Mouse (Mus musculus) intestine, embryonic 14.5 days (tissue): ENCODE data around the gene Lexm. TPM values are rescaled to one million over a fixed set of nuclear protein-coding genes. Genes with fewer than 3 reads are reported as not detected.
A peak's percentile ranks its signal among the peaks of the same experiment; 100 is the strongest.

Experiments
- ATAC-seq: fragments of 200-750 bp; cut with Nextera tagmentation; replicated peaks from 2 replicates; pipeline ENCODE4 v1.8.0; 2017; ENCODE audit warnings: low read depth, moderate number of reproducible peaks, moderate TSS enrichment, moderate library complexity; ENCODE audit not compliant: low FRiP score, low TSS enrichment
- DNase-seq: peaks from one replicate; pipeline ENCODE4 v3.0.0-alpha.2; 2018; ENCODE audit warnings: low spot score
- H3K27ac ChIP-seq: fragments of 300-500 bp; sonication (generic); 2 replicates; pipeline ENCODE4 v1.5.1; 2014; ENCODE audit warnings: low read depth, mild to moderate bottlenecking, control low read depth
- H3K27me3 ChIP-seq: fragments of 300-500 bp; sonication (generic); replicated peaks from 2 replicates; pipeline ENCODE4 v1.6.1; 2014; ENCODE audit warnings: low read length, control low read depth; ENCODE audit not compliant: control insufficient read depth, insufficient read depth
- H3K36me3 ChIP-seq: fragments of 300-500 bp; sonication (generic); 2 replicates; pipeline ENCODE4 v1.6.1; 2014; ENCODE audit warnings: low read length, control low read depth; ENCODE audit not compliant: control insufficient read depth, insufficient read depth
- H3K4me1 ChIP-seq: fragments of 300-500 bp; sonication (generic); replicated peaks from 2 replicates; pipeline ENCODE4 v1.6.1; 2014; ENCODE audit warnings: low read length, control low read depth, mixed read lengths; ENCODE audit not compliant: control insufficient read depth, insufficient read depth
- H3K4me2 ChIP-seq: fragments of 300-500 bp; sonication (generic); 2 replicates; pipeline ENCODE4 v1.6.1; 2014; ENCODE audit warnings: low read length
- H3K4me3 ChIP-seq: fragments of 300-500 bp; sonication (generic); 2 replicates; pipeline ENCODE4 v1.5.1; 2014; ENCODE audit warnings: low read depth, low read length, control low read depth, mixed read lengths
- H3K9ac ChIP-seq: fragments of 300-500 bp; sonication (generic); 2 replicates; pipeline ENCODE4 v1.6.1; 2014; ENCODE audit warnings: mild to moderate bottlenecking, low read length
- H3K9me3 ChIP-seq: fragments of 300-500 bp; sonication (generic); 2 replicates; pipeline ENCODE4 v1.6.1; 2016; ENCODE audit warnings: low read length, control low read depth; ENCODE audit not compliant: control insufficient read depth
- WGBS: fragments of 180-500 bp; shearing (Covaris S2); extraction: QIAGEN DNeasy Blood & Tissue Kit; methylation state at CpG from one replicate; pipeline ENCODE4 v1.1.7; 2014; 5-methylcytosine and 5-hydroxymethylcytosine counted together
- polyA plus RNA-seq: library from polyadenylated mRNA; unstranded; fragments of >200 nt; fragmentation: Nextera tagmentation; extraction: Ambion mirVana; gene quantifications from 2 replicates; pipeline ENCODE4 v1.2.1, GENCODE M21; 2014

Gene Lexm
- polyA plus RNA-seq, 1 experiment from 2014 or later, result 0.39 TPM

GRCm38 (mm10) chr4:106584665-106585064, 32.4 kb downstream of the Lexm start:
- Histone ChIP-seq H3K9ac (no peak overlapping the region), H3K36me3 (peaks cover 88% of the 10 kb centered on the region), H3K27ac (no peak overlapping the region), H3K9me3 (no peaks in the 10 kb centered on the region), H3K27me3 (no peaks in the 10 kb centered on the region), H3K4me1 (no peaks in the 10 kb centered on the region), H3K4me3 (no peak overlapping the region), H3K4me2 (no peak overlapping the region)
- ATAC-seq (no peak), DNase-seq (no peak)
- 86% methylated on average over 4 of the region's 4 CpGs for WGBS

- Histone ChIP-seq H3K4me2 (no peak overlapping the region), H3K36me3 (peaks cover 92% of the 10 kb centered on the region), H3K27me3 (no peaks in the 10 kb centered on the region), H3K9ac (no peak overlapping the region), H3K9me3 (no peaks in the 10 kb centered on the region), H3K27ac (no peak overlapping the region), H3K4me1 (no peaks in the 10 kb centered on the region), H3K4me3 (no peak overlapping the region)
- 73% methylated on average over 12 of the region's 12 CpGs for WGBS
- DNase-seq (no peak), ATAC-seq (peak; percentile 70)
These were observed 34.5 kb downstream of the Lexm start for GRCm38 (mm10) chr4:106582428-106583153.

DNA sequence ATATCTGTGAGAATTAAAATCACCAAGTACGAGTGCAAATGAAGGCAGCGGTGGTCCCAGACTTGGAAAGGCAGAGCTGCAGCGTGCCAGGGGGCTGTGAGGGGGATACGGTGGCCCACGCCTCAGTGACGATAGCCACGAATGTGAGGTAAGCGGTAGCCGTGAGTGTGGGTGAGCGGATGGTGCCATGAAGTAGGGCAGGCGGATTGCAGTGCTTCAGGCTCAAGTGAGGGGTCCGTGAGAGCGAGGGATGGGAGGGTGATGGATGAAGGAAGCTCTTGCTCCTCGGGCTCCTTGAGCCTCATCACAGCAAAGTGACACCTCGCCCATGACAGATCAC, 35.2 kb downstream of the Lexm start:
- no peak for DNase-seq
- H3K4me3 ChIP-seq, result no peak overlapping the region
- no peaks in the 10 kb centered on the region for H3K4me1 ChIP-seq
- H3K27ac ChIP-seq, result no peak overlapping the region
- no peaks in the 10 kb centered on the region for H3K27me3 ChIP-seq
- peaks cover 94% of the 10 kb centered on the region for H3K36me3 ChIP-seq
- no peaks in the 10 kb centered on the region for H3K9me3 ChIP-seq
- H3K9ac ChIP-seq, result no peak overlapping the region
- 88% methylated on average over 15 of the region's 15 CpGs for WGBS
- no peak for ATAC-seq
- H3K4me2 ChIP-seq, result no peak overlapping the region

- peaks cover 94% of the 10 kb centered on the region for H3K36me3 ChIP-seq
- DNase-seq (no peak), ATAC-seq (no peak)
- H3K27ac ChIP-seq, result no peak overlapping the region
- no peaks in the 10 kb centered on the region for H3K27me3 ChIP-seq
- no peak overlapping the region for H3K9ac ChIP-seq
- H3K4me1 ChIP-seq, result no peaks in the 10 kb centered on the region
- no peak overlapping the region for H3K4me3 ChIP-seq
- WGBS, result 83% methylated on average over 14 of the region's 14 CpGs
- no peak overlapping the region for H3K4me2 ChIP-seq
- no peaks in the 10 kb centered on the region for H3K9me3 ChIP-seq
These were observed 35.7 kb downstream of the Lexm start for GRCm38 (mm10) chr4:106581176-106581864.

DNA sequence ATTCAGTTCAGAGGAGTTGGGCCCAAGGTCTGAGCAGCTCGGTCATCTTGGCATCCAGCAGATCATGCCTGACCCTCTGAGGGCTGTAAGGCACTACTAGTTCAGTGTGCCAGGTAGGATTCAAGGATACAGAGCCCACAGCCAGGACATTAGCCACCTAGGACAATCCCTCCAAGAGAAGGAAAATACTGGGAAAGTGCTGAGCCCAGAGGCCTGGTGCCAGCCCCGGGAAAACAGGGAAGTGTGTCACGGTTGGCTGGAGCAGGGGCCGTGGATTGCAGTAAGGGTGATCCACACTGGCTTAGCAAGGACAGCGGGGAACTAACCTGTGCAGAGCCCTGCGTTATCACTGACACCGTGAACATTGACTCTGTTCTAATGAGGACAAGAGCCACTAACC, 39.5 kb downstream of the Lexm start:
- H3K4me1 ChIP-seq, result no peaks in the 10 kb centered on the region
- no peaks in the 10 kb centered on the region for H3K27me3 ChIP-seq
- no peak overlapping the region for H3K4me3 ChIP-seq
- WGBS, result 92% methylated on average over 7 of the region's 7 CpGs
- H3K9ac ChIP-seq, result no peak overlapping the region
- peaks cover 96% of the 10 kb centered on the region for H3K36me3 ChIP-seq
- H3K27ac ChIP-seq, result no peak overlapping the region
- ATAC-seq (no peak), DNase-seq (no peak)
- H3K4me2 ChIP-seq, result no peak overlapping the region
- H3K9me3 ChIP-seq, result no peaks in the 10 kb centered on the region

GRCm38 (mm10) chr4:106575022-106575421, 42.0 kb downstream of the Lexm start:
- no peaks in the 10 kb centered on the region for H3K27me3 ChIP-seq
- no peak for ATAC-seq
- no peak overlapping the region for H3K9ac ChIP-seq
- no peak overlapping the region for H3K27ac ChIP-seq
- H3K36me3 ChIP-seq, result peaks cover 96% of the 10 kb centered on the region
- no peaks in the 10 kb centered on the region for H3K4me1 ChIP-seq
- H3K9me3 ChIP-seq, result no peaks in the 10 kb centered on the region
- WGBS, result 86% methylated on average over 8 of the region's 8 CpGs
- DNase-seq, result no peak
- H3K4me2 ChIP-seq, result no peak overlapping the region
- H3K4me3 ChIP-seq, result no peak overlapping the region

DNA sequence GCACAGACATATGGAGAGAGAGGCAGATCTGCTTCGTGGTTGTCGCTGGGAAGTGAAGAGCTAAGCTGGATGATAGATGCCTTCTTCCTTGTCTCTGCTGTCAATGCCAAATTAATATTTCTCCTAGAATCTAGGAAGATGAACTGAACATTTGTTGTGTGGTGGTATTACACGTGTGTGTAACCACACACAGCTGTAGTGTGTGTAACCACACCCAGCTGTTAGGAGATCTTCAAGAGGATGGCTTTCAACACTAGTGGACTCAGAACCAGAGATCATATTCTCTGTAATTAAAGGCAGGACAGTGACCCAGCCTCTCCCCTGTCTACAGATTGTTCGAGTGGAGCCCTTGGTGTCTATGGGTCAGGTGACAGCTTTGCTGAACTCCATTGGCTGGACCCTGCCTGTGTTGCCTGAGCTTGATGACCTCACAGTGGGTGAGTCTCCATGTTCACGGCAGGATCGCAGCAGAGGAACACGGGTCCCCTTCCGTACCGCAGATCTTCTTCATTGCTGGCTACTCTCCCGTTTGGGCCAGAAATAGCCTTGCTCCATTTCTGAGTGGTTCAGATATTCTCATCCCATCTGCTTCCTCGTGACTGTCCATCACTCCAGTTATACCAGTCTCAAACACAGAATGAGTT, 45.8 kb downstream of the Lexm start:
- 83% methylated on average over 11 of the region's 11 CpGs for WGBS
- Histone ChIP-seq H3K9me3 (no peaks in the 10 kb centered on the region), H3K4me2 (no peak overlapping the region), H3K27ac (no peak overlapping the region), H3K4me3 (no peak overlapping the region), H3K9ac (no peak overlapping the region), H3K4me1 (no peaks in the 10 kb centered on the region), H3K36me3 (peaks cover 89% of the 10 kb centered on the region), H3K27me3 (no peaks in the 10 kb centered on the region)
- ATAC-seq (no peak), DNase-seq (no peak)

DNA sequence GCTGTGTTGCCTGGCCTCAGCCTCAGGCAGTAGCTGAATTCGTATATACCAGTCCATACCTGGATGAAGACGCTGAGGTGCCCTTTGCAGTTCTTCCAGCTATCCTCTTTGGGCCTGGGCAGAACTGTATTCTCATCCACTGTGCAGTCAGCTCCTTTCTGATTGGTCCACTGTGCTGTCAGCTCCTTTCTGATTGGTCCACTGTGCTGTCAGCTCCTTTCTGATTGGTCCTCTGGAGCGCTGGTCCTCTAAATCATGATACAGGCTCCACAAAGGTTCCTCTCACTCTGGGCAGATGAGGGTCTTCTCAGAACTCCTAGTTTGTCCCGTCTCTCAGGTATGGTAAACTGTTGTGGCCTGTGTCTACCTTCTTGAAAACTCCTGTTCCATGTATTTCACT, 47.4 kb downstream of the Lexm start:
- Histone ChIP-seq H3K27me3 (no peaks in the 10 kb centered on the region), H3K36me3 (peaks cover 89% of the 10 kb centered on the region), H3K4me3 (no peak overlapping the region), H3K4me1 (no peaks in the 10 kb centered on the region), H3K9me3 (no peaks in the 10 kb centered on the region), H3K9ac (no peak overlapping the region), H3K4me2 (no peak overlapping the region), H3K27ac (no peak overlapping the region)
- ATAC-seq (no peak), DNase-seq (no peak)
- 90% methylated on average over 4 of the region's 4 CpGs for WGBS
